Mouse (Mus musculus): ENCODE measurements around the gene Dock4.

GRCm38 (mm10) chr12:40581037-40581436 lies 135.3 kb downstream of the Dock4 start:
- TF ChIP-seq CTCF (IDR thresholded peaks at IDR 0.05; ENCODE audit: control insufficient read depth, insufficient read depth, low read length) (no peak), POLR2A (IDR thresholded peaks at IDR 0.05; ENCODE audit: borderline replicate concordance, control insufficient read depth, low read depth, low read length) (no peak)

Data from bone marrow, adult 2 months (tissue).